Mouse (Mus musculus) thymus, postnatal 4 days (tissue): ENCODE results near the gene Mei1.
"Not testable (repeated sequence)": the region's sequence is repeated elsewhere in the genome, so short reads cannot be mapped to it uniquely, and the experiment has no call there.

ENCODE experiments used
- DNase-seq: peaks from one replicate; pipeline ENCODE4 v3.0.0; 2021

Mei1 gene

GRCm38 (mm10) chr15:82086131-82086530, 16.3 kb downstream of the Mei1 start:
- no peak for DNase-seq

- peak; percentile 52 for DNase-seq
These were observed 17.5 kb downstream of the Mei1 start for GRCm38 (mm10) chr15:82087266-82087665.

- DNase-seq = no peak
These were observed 21.3 kb downstream of the Mei1 start for GRCm38 (mm10) chr15:82091061-82091460.

GRCm38 (mm10) chr15:82106953-82107555, 37.3 kb downstream of the Mei1 start:
- DNase-seq = peak; percentile 70

- no peak for DNase-seq
These were observed 50.7 kb downstream of the Mei1 start for GRCm38 (mm10) chr15:82120544-82120943.

- DNase-seq = not testable (repeated sequence)
These were observed 56.9 kb downstream of the Mei1 start for GRCm38 (mm10) chr15:82126690-82127089.

- peak; percentile 98 for DNase-seq
These were observed 57.9 kb downstream of the Mei1 start, which contains the start of gene Ccdc134 for GRCm38 (mm10) chr15:82127426-82128374. Gene Ccdc134 (plus strand): TSS chr15:82127922.

- peak; percentile 49 for DNase-seq
These were observed 58.6 kb downstream of the Mei1 start for GRCm38 (mm10) chr15:82128398-82128797.

GRCm38 (mm10) chr15:82130599-82130998, 60.8 kb downstream of the Mei1 start:
- DNase-seq = no peak

- peak; percentile 59 for DNase-seq
These were observed 65.6 kb downstream of the Mei1 start for GRCm38 (mm10) chr15:82135372-82135771.

- DNase-seq = peak; percentile 73
These were observed 68.8 kb downstream of the Mei1 start for GRCm38 (mm10) chr15:82138565-82138964.

GRCm38 (mm10) chr15:82139196-82139595, 69.4 kb downstream of the Mei1 start:
- peak; percentile 31 for DNase-seq

- DNase-seq = peak; percentile 82
These were observed 70.6 kb downstream of the Mei1 start for GRCm38 (mm10) chr15:82140355-82140754.

- DNase-seq = no peak
These were observed 74.4 kb downstream of the Mei1 start for GRCm38 (mm10) chr15:82144157-82144556.

- DNase-seq = no peak
These were observed 75.6 kb downstream of the Mei1 start for GRCm38 (mm10) chr15:82145408-82145807.

GRCm38 (mm10) chr15:82145851-82146769, 76.3 kb downstream of the Mei1 start:
- DNase-seq = no peak

- peak; percentile 98 for DNase-seq
These were observed 77.2 kb downstream of the Mei1 start, which contains the start of gene Srebf2 for GRCm38 (mm10) chr15:82146770-82147610. Gene Srebf2 (plus strand): TSS chr15:82147181.

GRCm38 (mm10) chr15:82147611-82148111, 77.9 kb downstream of the Mei1 start:
- DNase-seq = no peak

- DNase-seq = no peak
These were observed 78.7 kb downstream of the Mei1 start for GRCm38 (mm10) chr15:82148510-82148911.

- DNase-seq = no peak
These were observed 80.2 kb downstream of the Mei1 start for GRCm38 (mm10) chr15:82150042-82150441.

- no peak for DNase-seq
These were observed 81.4 kb downstream of the Mei1 start for GRCm38 (mm10) chr15:82151176-82151575.

GRCm38 (mm10) chr15:82152022-82152421, 82.2 kb downstream of the Mei1 start:
- DNase-seq = no peak
